In genomic region chr8:3215561-3215960, GRCm38 (mm10) we compare ENCODE assay signal across 8 mouse cellular contexts.
A peak's percentile ranks its signal among the peaks of the same experiment; 100 is the strongest.
DNase-seq lines count a peak whose midpoint lies in the region; ATAC-seq lines count a peak whose summit lies in the region.

No protein-coding gene starts in this region.

- H3K4me3 ChIP-seq in hindbrain, embryonic 15.5 days: no peak overlapping the region
- H3K4me3 ChIP-seq in liver, embryonic 12.5 days: no peak overlapping the region
- H3K4me3 ChIP-seq in stomach, embryonic 16.5 days (replicated peaks; ENCODE audit: low read length): no peak overlapping the region

- H3K9me3 ChIP-seq in hindbrain, embryonic 15.5 days: no peaks in the 10 kb centered on the region
- H3K9me3 ChIP-seq in liver, embryonic 12.5 days (replicated peaks): no peaks in the 10 kb centered on the region
- no peaks in the 10 kb centered on the region for H3K9me3 ChIP-seq in stomach, embryonic 16.5 days (replicated peaks; ENCODE audit: control insufficient read depth, low read length)

- H3K9ac ChIP-seq in hindbrain, embryonic 15.5 days: no peak overlapping the region
- H3K9ac ChIP-seq in liver, embryonic 12.5 days: no peak overlapping the region
- H3K9ac ChIP-seq in stomach, embryonic 16.5 days (ENCODE audit: low read length): no peak overlapping the region

- H3K4me2 ChIP-seq in hindbrain, embryonic 15.5 days: no peak overlapping the region
- H3K4me2 ChIP-seq in liver, embryonic 12.5 days: 0 out of 2 replicates have a peak overlapping the region, but pooled peaks have one; percentile 0
- no peak overlapping the region for H3K4me2 ChIP-seq in stomach, embryonic 16.5 days (ENCODE audit: low read depth, low read length)

- peak; percentile 28; the same call in 1 of the 2 replicates for ATAC-seq in hindbrain, embryonic 15.5 days (ENCODE audit: low FRiP score, low read depth)
- peak; percentile 53 for ATAC-seq in liver, embryonic 12.5 days
- ATAC-seq in stomach, embryonic 16.5 days (ENCODE audit: insufficient read depth, low FRiP score): peak; percentile 69

- H3K4me1 ChIP-seq in hindbrain, embryonic 15.5 days (replicated peaks): peaks cover 39% of the 10 kb centered on the region
- H3K4me1 ChIP-seq in liver, embryonic 12.5 days: peaks cover 48% of the 10 kb centered on the region
- peaks cover 22% of the 10 kb centered on the region for H3K4me1 ChIP-seq in stomach, embryonic 16.5 days (ENCODE audit: control insufficient read depth, insufficient read depth, low read length)

- H3K27me3 ChIP-seq in hindbrain, embryonic 15.5 days: no peaks in the 10 kb centered on the region
- no peaks in the 10 kb centered on the region for H3K27me3 ChIP-seq in liver, embryonic 12.5 days (replicated peaks)
- H3K27me3 ChIP-seq in stomach, embryonic 16.5 days (ENCODE audit: control insufficient read depth, insufficient read depth, low read length): no peaks in the 10 kb centered on the region

- DNase-seq in Muller cell, postnatal 12 days (ENCODE audit: inconsistent ontology term): peak; percentile 43
- peak; percentile 33 for DNase-seq in brain, adult 2 months (ENCODE audit: low read depth, low spot score)
- no peak for DNase-seq in c-Kit-positive CD71-positive TER-119-positive erythroid progenitor cells, embryonic 14.5 days (ENCODE audit: low spot score)
- no peak for DNase-seq in urinary bladder, postnatal 25 days (ENCODE audit: low spot score)
- no peak for DNase-seq in left cerebral cortex, adult 11 months (ENCODE audit: low spot score)

- no peaks in the 10 kb centered on the region; the same call in 1 of the 2 replicates for H3K36me3 ChIP-seq in hindbrain, embryonic 15.5 days
- peaks cover 16% of the 10 kb centered on the region; the same call in 1 of the 2 replicates for H3K36me3 ChIP-seq in liver, embryonic 12.5 days
- H3K36me3 ChIP-seq in stomach, embryonic 16.5 days (ENCODE audit: control insufficient read depth, insufficient read depth, low read length): no peaks in the 10 kb centered on the region

- peak overlapping the region; percentile 59 for H3K27ac ChIP-seq in hindbrain, embryonic 15.5 days (replicated peaks)
- H3K27ac ChIP-seq in liver, embryonic 12.5 days: peak overlapping the region; percentile 31; the same call in 1 of the 2 replicates
- no peak overlapping the region for H3K27ac ChIP-seq in stomach, embryonic 16.5 days (ENCODE audit: low read length)

Comparison
In these comparisons a context has a peak if more than half of its experiments do, and no peak if none do; other contexts are left out.
1. DNase-seq: peak in Muller cell, postnatal 12 days (single experiment) and brain, adult 2 months (single experiment); none in c-Kit-positive CD71-positive TER-119-positive erythroid progenitor cells, embryonic 14.5 days (single experiment), urinary bladder, postnatal 25 days (single experiment) and left cerebral cortex, adult 11 months (single experiment).
2. Peak in every context shown above with its lines, with median percentiles within 50 percentile points of each other: ATAC-seq.